Mouse (Mus musculus) brown adipose tissue, adult 24 weeks (tissue): ENCODE results near the gene Ep400. TPM values are rescaled to one million over a fixed set of nuclear protein-coding genes. Genes with fewer than 3 reads are reported as not detected.

Experiments
- polyA plus RNA-seq: library from polyadenylated mRNA; stranded (reverse); fragments of >200 nt; gene quantifications from 2 replicates; pipeline ENCODE4 v1.2.4, GENCODE M21; 2012; ENCODE audit not compliant: missing spikeins, insufficient read depth, insufficient read length

Gene Ep400
- polyA plus RNA-seq, 1 experiment: 10.6 TPM

Other genes with a start within 250 kb of the Ep400 start
- not detected in 2 replicates for gene Galnt9, start 226.4 kb downstream of the Ep400 start, polyA plus RNA-seq
- gene Noc4l, start 117.3 kb downstream of the Ep400 start, polyA plus RNA-seq: 9.0 and 11.1 TPM in 2 replicates
- 3.6 and 3.8 TPM in 2 replicates for gene Ddx51, start 117.3 kb downstream of the Ep400 start, polyA plus RNA-seq
- 12.4 and 12.8 TPM in 2 replicates for gene Pus1, start 9.9 kb upstream of the Ep400 start, polyA plus RNA-seq
- gene Ulk1, start 39.4 kb upstream of the Ep400 start, polyA plus RNA-seq: 21.5 and 22.9 TPM in 2 replicates
- 62.8 and 65.2 TPM in 2 replicates for gene Hscb, start 69.1 kb upstream of the Ep400 start, polyA plus RNA-seq
- 3.1 and 4.2 TPM in 2 replicates for gene Chek2, start 69.3 kb upstream of the Ep400 start, polyA plus RNA-seq
- 12.4 and 16.3 TPM in 2 replicates for gene Ttc28, start 109.1 kb upstream of the Ep400 start, polyA plus RNA-seq